Mouse (Mus musculus) heart, embryonic 10.5 days (tissue): Measurements from ENCODE around the gene Mrpl4. TPM values are rescaled to one million over a fixed set of nuclear protein-coding genes. Genes with fewer than 3 reads are reported as not detected.

Experiments
- DNase-seq: peaks from one replicate; pipeline ENCODE4 v3.0.0-alpha.2; 2017; ENCODE audit warnings: low spot score
- H3K27ac ChIP-seq: fragments of 300-500 bp; sonication (generic); 2 replicates; pipeline ENCODE4 v1.5.1; 2016; ENCODE audit warnings: mild to moderate bottlenecking
- H3K27me3 ChIP-seq: fragments of 300-500 bp; sonication (generic); 2 replicates; pipeline ENCODE4 v1.6.1; 2016; ENCODE audit warnings: mild to moderate bottlenecking; ENCODE audit not compliant: poor library complexity, insufficient read depth, severe bottlenecking
- H3K36me3 ChIP-seq: fragments of 300-500 bp; sonication (generic); 2 replicates; pipeline ENCODE4 v1.6.1; 2016; ENCODE audit warnings: mild to moderate bottlenecking, moderate library complexity
- H3K4me1 ChIP-seq: fragments of 300-500 bp; sonication (generic); 2 replicates; pipeline ENCODE4 v1.6.1; 2016; ENCODE audit warnings: mild to moderate bottlenecking
- H3K4me3 ChIP-seq: fragments of 300-500 bp; sonication (generic); 2 replicates; pipeline ENCODE4 v1.5.1; 2016; ENCODE audit warnings: mild to moderate bottlenecking, moderate library complexity
- H3K9me3 ChIP-seq: fragments of 300-500 bp; sonication (generic); 2 replicates; pipeline ENCODE4 v1.6.1; 2016; ENCODE audit warnings: mild to moderate bottlenecking, moderate library complexity
- WGBS: fragments of 180-500 bp; shearing (Covaris S2); methylation state at CpG from one replicate; pipeline ENCODE4 v1.1.7; 2016; 5-methylcytosine and 5-hydroxymethylcytosine counted together
- polyA plus RNA-seq: library from polyadenylated mRNA; unstranded; fragments of >200 nt; fragmentation: Nextera tagmentation; extraction: Ambion mirVana; gene quantifications from 2 replicates; pipeline ENCODE4 v1.2.1, GENCODE M21; 2016

Gene Mrpl4
- polyA plus RNA-seq, 1 experiment from 2014 or later, result 162 TPM

GRCm38 (mm10) chr9:20975431-20976215 lies 26.9 kb upstream of the Mrpl4 start:
- Histone ChIP-seq H3K36me3 (peaks cover 8% of the 10 kb centered on the region; the same call in 1 of the 2 replicates), H3K9me3 (no peaks in the 10 kb centered on the region), H3K4me3 (peak overlapping the region; percentile 93), H3K27me3 (no peaks in the 10 kb centered on the region), H3K4me1 (peaks cover 66% of the 10 kb centered on the region), H3K27ac (peak overlapping the region; percentile 96)
- WGBS, result under 1% methylated on average over 45 of the region's 45 CpGs
- peak; percentile 94 for DNase-seq

- peak; percentile 92 for DNase-seq
- no peaks in the 10 kb centered on the region for H3K27me3 ChIP-seq
- peaks cover 63% of the 10 kb centered on the region for H3K4me1 ChIP-seq
- H3K4me3 ChIP-seq, result peak within 1 kb of the TSS; percentile 93
- peak within 1 kb of the TSS; percentile 96 for H3K27ac ChIP-seq
- peaks cover 4% of the 10 kb centered on the region; the same call in 1 of the 2 replicates for H3K36me3 ChIP-seq
- H3K9me3 ChIP-seq, result no peaks in the 10 kb centered on the region
- under 1% methylated on average over 47 of the region's 47 CpGs for WGBS
Observed at GRCm38 (mm10) chr9:20976216-20976960, 26.1 kb upstream of the Mrpl4 start, which contains the start of gene S1pr2. S1pr2 (minus strand) TSS chr9:20976781.

- H3K4me1 ChIP-seq, result peaks cover 55% of the 10 kb centered on the region
- 2% methylated on average over 4 of the region's 4 CpGs for WGBS
Observed at GRCm38 (mm10) chr9:20976961-20977689, 25.4 kb upstream of the Mrpl4 start.

GRCm38 (mm10) chr9:20978409-20979095 lies 24.0 kb upstream of the Mrpl4 start:
- no peak overlapping the region for H3K4me3 ChIP-seq
- peak overlapping the region; percentile 56; the same call in 1 of the 2 replicates for H3K27ac ChIP-seq
- no peaks in the 10 kb centered on the region for H3K36me3 ChIP-seq
- 61% methylated on average over 10 of the region's 10 CpGs for WGBS
- peaks cover 46% of the 10 kb centered on the region for H3K4me1 ChIP-seq
- no peaks in the 10 kb centered on the region for H3K9me3 ChIP-seq
- no peaks in the 10 kb centered on the region for H3K27me3 ChIP-seq
- DNase-seq, result no peak

More at GRCm38 (mm10) chr9:20976961-20977689, 25.4 kb upstream of the Mrpl4 start:
- H3K27ac ChIP-seq, result peak overlapping the region; percentile 96
- H3K36me3 ChIP-seq, result no peaks in the 10 kb centered on the region
- peak overlapping the region; percentile 93 for H3K4me3 ChIP-seq
- H3K9me3 ChIP-seq, result no peaks in the 10 kb centered on the region
- no peaks in the 10 kb centered on the region for H3K27me3 ChIP-seq
- DNase-seq, result no peak

- Histone ChIP-seq H3K9me3 (no peaks in the 10 kb centered on the region), H3K4me1 (peaks cover 42% of the 10 kb centered on the region), H3K4me3 (no peak overlapping the region), H3K27ac (peak overlapping the region; percentile 56; the same call in 1 of the 2 replicates), H3K27me3 (no peaks in the 10 kb centered on the region), H3K36me3 (no peaks in the 10 kb centered on the region)
- 54% methylated on average over 5 of the region's 5 CpGs for WGBS
- no peak for DNase-seq
Observed at GRCm38 (mm10) chr9:20979181-20979580, 23.4 kb upstream of the Mrpl4 start.

GRCm38 (mm10) chr9:20979769-20980168 lies 22.8 kb upstream of the Mrpl4 start:
- Histone ChIP-seq H3K27me3 (no peaks in the 10 kb centered on the region), H3K4me3 (no peak overlapping the region), H3K36me3 (no peaks in the 10 kb centered on the region), H3K27ac (no peak overlapping the region), H3K4me1 (peaks cover 38% of the 10 kb centered on the region), H3K9me3 (no peaks in the 10 kb centered on the region)
- no peak for DNase-seq
- WGBS, result 87% methylated on average over 7 of the region's 7 CpGs

- WGBS, result 79% methylated on average over 3 of the region's 3 CpGs
- H3K36me3 ChIP-seq, result no peaks in the 10 kb centered on the region
- H3K9me3 ChIP-seq, result no peaks in the 10 kb centered on the region
- no peak for DNase-seq
- peaks cover 7% of the 10 kb centered on the region for H3K27me3 ChIP-seq
- no peak overlapping the region for H3K27ac ChIP-seq
- peaks cover 24% of the 10 kb centered on the region for H3K4me1 ChIP-seq
- H3K4me3 ChIP-seq, result no peak overlapping the region
Observed at GRCm38 (mm10) chr9:20982171-20982570, 20.4 kb upstream of the Mrpl4 start.

GRCm38 (mm10) chr9:20983169-20983568 lies 19.4 kb upstream of the Mrpl4 start:
- no peak overlapping the region for H3K27ac ChIP-seq
- peaks cover 14% of the 10 kb centered on the region for H3K27me3 ChIP-seq
- H3K4me3 ChIP-seq, result no peak overlapping the region
- DNase-seq, result no peak
- no peaks in the 10 kb centered on the region for H3K9me3 ChIP-seq
- H3K36me3 ChIP-seq, result no peaks in the 10 kb centered on the region
- peaks cover 23% of the 10 kb centered on the region for H3K4me1 ChIP-seq
- 52% methylated on average over 5 of the region's 5 CpGs for WGBS

- H3K27me3 ChIP-seq, result peaks cover 25% of the 10 kb centered on the region
- H3K4me3 ChIP-seq, result no peak overlapping the region
- DNase-seq, result no peak
- no peak overlapping the region for H3K27ac ChIP-seq
- no peaks in the 10 kb centered on the region for H3K9me3 ChIP-seq
- WGBS, result 58% methylated on average over 15 of the region's 15 CpGs
- no peaks in the 10 kb centered on the region for H3K36me3 ChIP-seq
- peaks cover 18% of the 10 kb centered on the region for H3K4me1 ChIP-seq
Observed at GRCm38 (mm10) chr9:20986952-20987686, 15.4 kb upstream of the Mrpl4 start.

GRCm38 (mm10) chr9:20987953-20988352 lies 14.6 kb upstream of the Mrpl4 start:
- WGBS, result 13% methylated on average over 7 of the region's 7 CpGs
- no peak for DNase-seq
- no peaks in the 10 kb centered on the region for H3K36me3 ChIP-seq
- H3K27ac ChIP-seq, result no peak overlapping the region
- H3K4me1 ChIP-seq, result peaks cover 18% of the 10 kb centered on the region
- H3K27me3 ChIP-seq, result peaks cover 25% of the 10 kb centered on the region
- H3K9me3 ChIP-seq, result no peaks in the 10 kb centered on the region
- no peak overlapping the region for H3K4me3 ChIP-seq

- Histone ChIP-seq H3K4me1 (peaks cover 16% of the 10 kb centered on the region), H3K27me3 (peaks cover 25% of the 10 kb centered on the region), H3K9me3 (no peaks in the 10 kb centered on the region), H3K4me3 (peak overlapping the region; percentile 40), H3K27ac (peak overlapping the region; percentile 69; the same call in 1 of the 2 replicates), H3K36me3 (no peaks in the 10 kb centered on the region)
- DNase-seq, result no peak
- 5% methylated on average over 10 of the region's 10 CpGs for WGBS
Observed at GRCm38 (mm10) chr9:20990861-20991260, 11.7 kb upstream of the Mrpl4 start.

- no peak overlapping the region for H3K27ac ChIP-seq
- no peak for DNase-seq
- H3K4me1 ChIP-seq, result peaks cover 16% of the 10 kb centered on the region
- 93% methylated on average over 4 of the region's 4 CpGs for WGBS
- peaks cover 23% of the 10 kb centered on the region for H3K27me3 ChIP-seq
- no peaks in the 10 kb centered on the region for H3K36me3 ChIP-seq
- H3K9me3 ChIP-seq, result no peaks in the 10 kb centered on the region
- H3K4me3 ChIP-seq, result no peak overlapping the region
Observed at GRCm38 (mm10) chr9:20991587-20991986, 11.0 kb upstream of the Mrpl4 start.
